Mouse (Mus musculus): Measurements from ENCODE around the gene Zmat1. TPM values are rescaled to one million over a fixed set of nuclear protein-coding genes. Genes with fewer than 3 reads are reported as not detected.
"Not testable (repeated sequence)": the region's sequence is repeated elsewhere in the genome, so short reads cannot be mapped to it uniquely, and the experiment has no call there.

Zmat1 gene
- polyA plus RNA-seq (2012; rRNA removed) = 0.53 and 1.6 TPM in 2 replicates

DNA sequence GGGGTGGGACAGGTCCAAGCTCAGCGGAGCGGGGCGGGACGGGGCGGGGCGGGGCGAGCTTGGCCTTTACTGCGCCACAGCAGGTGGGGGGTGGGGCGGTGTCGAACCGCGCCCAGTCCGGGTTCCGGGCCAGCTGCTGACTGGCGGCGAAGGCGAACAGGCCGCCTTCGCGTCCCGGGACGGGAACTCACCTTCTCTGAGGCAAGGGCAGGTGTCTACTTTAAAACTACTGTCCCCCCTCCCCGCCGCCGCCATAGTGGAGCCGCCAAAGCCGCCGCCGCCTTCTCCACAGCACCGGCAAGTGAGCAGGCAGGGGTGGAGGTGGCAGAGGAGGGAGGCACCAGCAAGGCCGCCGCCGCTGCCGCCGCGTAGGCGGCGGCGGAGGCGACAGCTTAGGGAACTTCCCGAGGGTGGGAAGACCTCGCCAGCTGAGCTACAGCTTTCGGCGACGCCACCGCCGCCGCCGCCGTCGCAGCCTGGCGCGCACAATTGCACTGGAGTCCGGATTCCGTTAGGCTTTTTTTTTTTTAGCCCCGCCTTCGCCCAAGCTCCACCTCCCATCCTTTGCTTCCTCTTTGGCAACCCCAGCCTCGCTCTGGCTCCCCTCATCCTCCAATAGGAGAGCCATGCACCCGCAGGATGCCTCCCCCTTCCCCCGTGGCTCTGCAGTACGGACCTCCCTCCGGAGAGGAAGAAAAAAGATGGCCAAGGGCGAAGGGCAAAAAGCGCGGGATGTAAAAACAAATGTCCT, at the start of gene Zmat1:
Gene Zmat1 (minus strand): TSS at position 490 of the 751 bp plus-strand sequence.
- peak; percentile 19 for DNase-seq (ENCODE audit: low read depth)

DNA sequence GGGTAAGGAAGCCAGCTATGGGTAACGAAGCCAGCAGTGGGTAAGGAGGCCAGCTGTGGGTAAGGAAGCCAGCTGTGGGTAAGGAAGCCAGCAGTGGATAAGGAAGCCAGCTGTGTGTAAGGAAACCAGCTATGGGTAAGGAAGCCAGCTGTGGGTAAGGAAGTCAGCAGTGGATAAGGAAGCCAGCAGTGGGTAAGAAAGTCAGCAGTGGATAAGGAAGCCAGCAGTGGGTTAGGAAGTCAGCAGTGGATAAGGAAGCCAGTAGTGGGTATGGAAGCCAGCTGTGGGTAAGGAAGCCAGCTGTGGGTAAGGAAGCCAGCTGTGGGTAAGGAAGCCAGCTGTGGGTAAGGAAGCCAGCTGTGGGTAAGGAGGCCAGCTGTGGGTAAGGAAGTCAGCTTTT, 44.9 kb upstream of the Zmat1 start:
- not testable (repeated sequence) for DNase-seq (ENCODE audit: low read depth)

DNA sequence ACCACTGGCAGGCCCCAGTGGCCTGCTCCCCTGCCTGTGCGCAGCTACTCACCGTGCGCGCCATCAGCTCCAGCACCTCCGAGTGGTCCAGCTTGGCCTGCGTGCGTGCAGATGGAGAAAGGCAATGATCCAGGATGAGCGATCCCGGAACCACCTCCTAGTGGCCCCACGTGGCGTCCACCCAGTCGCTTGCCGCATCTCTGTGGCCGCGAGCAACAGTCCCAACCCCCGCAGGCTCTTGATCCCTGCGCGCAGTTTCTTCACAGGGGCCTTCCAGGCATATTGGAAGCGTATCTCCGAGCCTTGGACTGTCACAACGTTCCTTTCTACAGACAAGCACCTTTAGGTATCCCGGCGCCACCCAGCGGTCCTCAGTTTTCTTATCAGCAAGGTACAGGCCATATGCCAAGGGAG, 27.0 kb upstream of the Zmat1 start:
- no peak for DNase-seq (ENCODE audit: low read depth)

DNA sequence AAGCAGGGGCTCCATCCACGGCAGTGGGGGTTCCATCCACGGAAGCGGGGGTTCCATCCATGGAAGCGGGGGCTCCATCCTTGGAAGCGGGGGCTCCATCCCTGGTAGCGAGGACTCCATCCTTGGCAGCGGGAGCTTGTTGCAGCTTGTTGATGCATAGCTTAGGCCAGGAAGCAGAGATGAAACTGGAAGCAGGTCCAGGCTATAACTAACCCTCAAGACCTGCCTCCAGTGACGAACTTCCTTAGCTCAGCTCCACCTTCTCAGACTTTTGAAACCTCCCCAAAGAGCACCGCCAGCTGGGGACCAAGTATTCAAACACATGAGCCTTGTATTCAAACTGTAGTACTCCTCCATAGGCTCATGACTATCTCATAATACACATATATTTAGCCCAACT, 16.1 kb upstream of the Zmat1 start:
- DNase-seq (ENCODE audit: low read depth) = no peak

DNA sequence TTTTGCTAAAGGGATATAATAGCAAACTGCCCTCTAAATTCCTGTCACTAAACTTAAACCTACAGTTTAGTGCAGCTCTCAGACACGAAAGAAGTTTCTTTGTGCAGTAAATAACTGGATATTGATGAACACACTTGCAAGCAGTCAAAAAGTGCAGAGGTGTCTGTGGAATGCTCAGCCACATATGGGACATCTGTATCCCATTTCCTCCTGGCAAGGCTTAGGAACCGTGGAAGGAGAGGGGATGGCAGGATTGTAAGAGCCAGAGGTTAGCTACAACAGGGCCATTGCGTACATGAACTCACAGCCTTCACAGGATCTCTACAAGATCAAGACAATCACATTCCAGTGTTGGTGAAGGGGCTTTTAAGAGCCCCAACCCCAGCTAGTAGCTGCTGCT, 2.4 kb upstream of the Zmat1 start:
- DNase-seq (ENCODE audit: low read depth) = no peak

DNA sequence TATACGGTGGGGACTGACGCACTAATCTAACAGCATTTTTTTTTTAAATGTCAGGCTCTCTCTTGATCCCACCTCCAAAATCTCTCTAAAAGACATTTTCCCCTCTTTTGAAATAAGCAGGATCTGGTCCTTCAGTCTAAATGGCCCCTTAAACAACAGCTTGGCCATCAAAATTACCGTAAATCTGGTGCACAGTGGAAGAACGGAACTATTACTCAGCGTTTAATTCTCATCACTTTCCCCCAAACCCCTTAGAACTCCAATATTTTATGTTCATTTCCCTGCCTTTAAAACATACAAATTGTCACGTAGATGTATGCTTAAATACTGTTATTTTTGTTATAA, 434 bp upstream of the Zmat1 start:
- DNase-seq (ENCODE audit: low read depth) = no peak

DNA sequence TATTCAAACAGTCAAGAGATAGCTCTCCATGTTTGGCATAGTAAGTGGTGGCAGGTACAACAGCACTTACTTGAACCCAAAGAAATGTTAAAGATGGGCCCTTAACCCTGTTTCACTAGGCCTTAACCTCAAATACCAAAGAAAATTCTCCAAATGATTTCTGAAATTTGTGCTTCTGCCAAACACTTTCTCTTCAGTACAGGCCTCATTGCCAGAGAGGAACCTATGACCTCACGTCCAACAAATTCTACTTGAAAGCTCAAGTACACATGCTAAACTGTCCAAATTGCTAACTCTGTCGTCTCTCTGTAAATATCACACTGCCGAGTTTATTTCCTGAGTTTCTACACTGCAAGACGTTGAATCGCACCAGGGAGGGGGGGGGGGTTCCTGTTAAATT, 988 bp downstream of the Zmat1 start:
- DNase-seq (ENCODE audit: low read depth) = no peak

DNA sequence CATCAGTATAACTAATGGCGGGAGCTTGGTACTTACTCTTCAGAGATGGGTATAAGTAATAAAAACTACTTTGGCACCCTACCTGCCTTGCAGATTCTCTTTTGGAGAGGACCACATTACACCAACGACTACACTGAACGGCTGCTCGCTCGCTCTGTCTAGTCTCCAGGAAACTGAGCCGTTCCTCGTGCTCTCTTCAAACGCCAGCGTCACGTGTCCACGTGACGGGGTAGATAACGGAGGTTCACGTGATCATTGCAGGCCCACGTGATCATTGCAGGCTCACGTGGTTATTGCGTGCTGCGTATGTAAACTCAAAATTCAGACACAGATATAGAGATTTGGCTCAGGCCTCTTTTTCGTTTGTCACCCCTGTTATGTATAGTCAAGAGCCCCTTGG, 44.5 kb downstream of the Zmat1 start, which contains the start of gene Nxf2:
Gene Nxf2 (minus strand): TSS at position 209 of the 400 bp plus-strand sequence.
- DNase-seq (ENCODE audit: low read depth) = no peak

DNA sequence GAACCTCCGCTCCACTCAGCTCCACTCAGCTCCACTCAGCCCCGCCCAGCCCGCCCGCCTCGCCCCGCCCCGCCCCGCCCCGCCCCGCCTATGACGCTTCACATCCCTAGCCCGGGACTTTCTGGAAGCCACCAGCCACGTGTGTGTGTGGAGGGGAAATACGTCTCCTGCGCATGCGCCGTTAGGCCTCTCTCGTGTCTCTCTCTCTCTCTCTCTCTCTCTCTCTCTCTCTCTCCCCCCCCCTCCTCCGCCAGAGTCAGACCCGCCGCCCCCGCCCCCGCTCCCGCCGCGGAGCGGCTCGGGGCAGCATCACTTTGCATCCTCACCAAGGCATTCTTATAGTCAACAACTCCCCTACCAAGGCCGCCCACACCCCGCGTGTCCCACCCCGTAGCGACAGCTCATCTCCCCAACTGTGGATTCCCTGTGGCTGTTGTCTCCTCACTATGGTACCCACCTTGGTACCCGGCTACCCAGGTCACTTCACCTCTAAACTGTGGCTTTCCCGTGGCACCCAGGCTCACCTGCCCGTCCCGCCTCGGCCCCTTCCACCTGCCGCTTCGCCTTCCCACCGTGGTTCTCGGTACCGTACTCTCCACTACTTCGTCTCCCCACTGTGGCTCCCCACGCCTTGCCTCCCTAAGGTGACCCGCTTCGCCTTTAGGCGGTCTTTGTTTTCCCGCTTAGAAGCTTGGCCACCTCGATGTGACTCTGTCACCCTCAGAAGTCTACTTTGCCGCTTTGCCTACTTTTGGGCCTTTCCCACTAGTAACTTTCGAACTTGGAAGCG, 45.5 kb downstream of the Zmat1 start:
- no peak for DNase-seq (ENCODE audit: low read depth)

DNA sequence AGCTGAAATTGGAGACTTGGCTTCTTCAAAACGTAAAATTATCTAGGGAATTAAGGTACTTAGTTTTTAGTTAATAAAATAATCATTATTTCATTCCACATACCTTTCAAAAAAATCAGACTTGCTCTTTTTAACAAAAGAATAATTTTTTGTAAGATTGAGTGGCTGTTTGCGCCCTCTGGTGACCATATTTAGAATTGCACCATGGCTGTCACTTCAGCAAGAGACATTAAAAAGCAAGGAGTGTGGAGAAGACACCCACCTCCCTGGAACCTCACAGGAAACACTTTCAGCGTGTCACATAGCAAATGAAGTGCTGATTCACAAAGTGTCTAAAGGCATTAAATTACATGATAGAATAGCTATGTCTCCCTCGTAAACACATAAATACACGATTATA, 78.6 kb downstream of the Zmat1 start:
- DNase-seq (ENCODE audit: low read depth) = no peak

DNA sequence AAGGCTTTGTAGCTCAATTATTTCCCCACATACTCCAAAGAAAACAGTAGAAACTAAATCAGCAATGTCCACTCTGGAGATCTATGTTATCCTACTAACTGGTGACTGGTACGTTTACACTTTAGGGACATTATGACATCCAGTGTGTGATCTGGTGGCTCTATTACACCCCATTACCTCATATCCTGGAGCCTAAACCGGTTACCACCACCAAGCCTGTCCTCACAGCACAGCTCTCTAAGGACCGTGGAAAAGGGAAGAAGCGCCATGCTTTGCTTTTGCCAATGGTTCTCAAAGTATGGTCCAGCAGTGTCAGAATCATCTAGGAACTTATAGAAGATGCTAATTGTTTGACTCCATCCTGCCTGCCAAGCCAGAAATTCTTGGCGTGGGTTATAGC, 79.1 kb downstream of the Zmat1 start:
- no peak for DNase-seq (ENCODE audit: low read depth)

DNA sequence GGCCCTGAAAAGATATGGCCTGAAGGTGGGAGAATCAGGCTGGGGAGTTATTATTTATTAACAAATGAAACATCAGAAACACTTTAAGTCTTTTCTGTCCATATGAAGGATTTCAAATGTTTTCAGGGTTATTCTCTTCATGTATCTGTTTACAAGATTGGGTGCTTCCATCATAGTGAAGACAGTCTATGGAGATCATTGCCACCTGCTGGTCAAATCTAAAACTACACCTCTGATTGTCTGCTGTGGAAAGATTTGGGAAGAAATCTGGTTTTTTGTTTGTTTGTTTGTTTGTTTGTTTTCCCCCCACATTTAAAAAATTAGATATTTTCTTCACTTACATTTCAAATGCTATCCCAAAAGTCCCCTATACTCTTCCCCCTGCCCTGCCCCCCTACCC, 84.0 kb downstream of the Zmat1 start:
- no peak for DNase-seq (ENCODE audit: low read depth)

DNA sequence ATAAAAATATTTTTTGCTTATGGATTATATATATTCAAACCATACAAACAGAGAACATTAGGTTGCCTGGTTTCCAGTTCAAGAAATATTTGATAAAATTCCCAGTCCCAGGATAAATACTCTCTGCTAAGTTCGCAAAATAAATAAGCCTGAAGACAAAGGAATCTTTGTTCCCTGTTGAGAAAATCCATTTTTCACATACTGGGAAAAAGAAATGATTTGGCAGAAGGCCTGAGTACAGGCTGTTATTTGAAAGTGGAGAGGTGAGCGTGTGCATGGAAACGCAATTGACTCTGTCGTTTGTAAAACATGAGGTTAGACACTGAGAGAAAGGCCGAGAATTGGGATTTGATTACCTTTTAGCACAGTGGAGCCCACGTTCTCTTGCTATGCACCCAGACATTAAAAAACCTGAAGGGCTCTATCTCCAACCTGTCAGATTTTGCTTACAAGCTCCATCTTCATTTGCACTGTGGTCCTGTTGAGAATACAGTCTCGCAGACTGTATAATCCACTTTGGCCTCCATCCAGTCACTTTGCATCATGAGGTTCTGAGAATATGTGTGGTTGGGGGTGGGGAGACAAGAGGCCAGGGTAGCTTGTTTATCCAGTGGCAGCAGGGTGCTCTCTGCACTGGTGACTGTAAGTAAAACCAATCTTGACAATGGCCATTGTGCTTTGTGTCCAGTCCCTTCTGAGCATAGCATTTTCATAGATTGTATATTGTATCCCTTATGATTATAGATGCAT, 85.2 kb downstream of the Zmat1 start:
- DNase-seq (ENCODE audit: low read depth) = no peak

Other genes with a start within 250 kb of the Zmat1 start
- gene Armcx2, start 200.0 kb downstream of the Zmat1 start, polyA plus RNA-seq (2012; rRNA removed) = 30.6 and 39.9 TPM in 2 replicates
- 0.15 TPM in 1 of 2 replicates, not detected in the other for gene Nxf2, start 44.5 kb downstream of the Zmat1 start, polyA plus RNA-seq (2012; rRNA removed)
- gene Gm15023, start 168.4 kb upstream of the Zmat1 start, polyA plus RNA-seq (2012; rRNA removed) = not detected in 2 replicates
- 0.12 and 0.19 TPM in 2 replicates for gene Tceal6, start 201.5 kb upstream of the Zmat1 start, polyA plus RNA-seq (2012; rRNA removed)

Data from gonadal fat pad, adult 2 months (tissue).